Mouse (Mus musculus): ENCODE measurements around the gene Chd1l.

Gene Chd1l

GRCm38 (mm10) chr3:97617091-97617825, 7.3 kb upstream of the Chd1l start:
- no peak for DNase-seq (ENCODE audit: low spot score)

GRCm38 (mm10) chr3:97615933-97616332, 5.9 kb upstream of the Chd1l start:
- no peak for DNase-seq (ENCODE audit: low spot score)

- DNase-seq (ENCODE audit: low spot score) = no peak
These were observed 5.2 kb upstream of the Chd1l start for GRCm38 (mm10) chr3:97615154-97615553.

GRCm38 (mm10) chr3:97611021-97611420, 1.0 kb upstream of the Chd1l start:
- no peak for DNase-seq (ENCODE audit: low spot score)

GRCm38 (mm10) chr3:97609201-97609844, 680 bp downstream of the Chd1l start:
- DNase-seq (ENCODE audit: low spot score) = no peak

GRCm38 (mm10) chr3:97600050-97600832, 9.8 kb downstream of the Chd1l start:
- no peak for DNase-seq (ENCODE audit: low spot score)

GRCm38 (mm10) chr3:97596796-97597195, 13.2 kb downstream of the Chd1l start:
- DNase-seq (ENCODE audit: low spot score) = no peak

- no peak for DNase-seq (ENCODE audit: low spot score)
These were observed 14.9 kb downstream of the Chd1l start for GRCm38 (mm10) chr3:97595066-97595465.

GRCm38 (mm10) chr3:97594140-97594539, 15.9 kb downstream of the Chd1l start:
- DNase-seq (ENCODE audit: low spot score) = no peak

GRCm38 (mm10) chr3:97593089-97593488, 16.9 kb downstream of the Chd1l start:
- no peak for DNase-seq (ENCODE audit: low spot score)

GRCm38 (mm10) chr3:97590699-97591098, 19.3 kb downstream of the Chd1l start:
- DNase-seq (ENCODE audit: low spot score) = no peak

GRCm38 (mm10) chr3:97587656-97588055, 22.3 kb downstream of the Chd1l start:
- DNase-seq (ENCODE audit: low spot score) = no peak

- peak; percentile 69 for DNase-seq (ENCODE audit: low spot score)
These were observed 24.4 kb downstream of the Chd1l start for GRCm38 (mm10) chr3:97585383-97586160.

- no peak for DNase-seq (ENCODE audit: low spot score)
These were observed 36.2 kb downstream of the Chd1l start for GRCm38 (mm10) chr3:97573807-97574206.

- DNase-seq (ENCODE audit: low spot score) = no peak
These were observed 45.4 kb downstream of the Chd1l start for GRCm38 (mm10) chr3:97564588-97564987.

- DNase-seq (ENCODE audit: low spot score) = no peak
These were observed 51.4 kb downstream of the Chd1l start for GRCm38 (mm10) chr3:97558554-97558953.

- DNase-seq (ENCODE audit: low spot score) = no peak
These were observed 63.8 kb downstream of the Chd1l start for GRCm38 (mm10) chr3:97546205-97546604.

GRCm38 (mm10) chr3:97540171-97540570, 69.8 kb downstream of the Chd1l start:
- no peak for DNase-seq (ENCODE audit: low spot score)

- DNase-seq (ENCODE audit: low spot score) = no peak
These were observed 71.4 kb downstream of the Chd1l start for GRCm38 (mm10) chr3:97538634-97539033.

- no peak for DNase-seq (ENCODE audit: low spot score)
These were observed 73.0 kb downstream of the Chd1l start for GRCm38 (mm10) chr3:97537006-97537405.

GRCm38 (mm10) chr3:97535660-97536059, 74.3 kb downstream of the Chd1l start:
- DNase-seq (ENCODE audit: low spot score) = no peak

- DNase-seq (ENCODE audit: low spot score) = no peak
These were observed 84.5 kb downstream of the Chd1l start for GRCm38 (mm10) chr3:97525458-97525857.
